Mouse (Mus musculus): Measurements from ENCODE around the gene Baz1b. TPM values are rescaled to one million over a fixed set of nuclear protein-coding genes. Genes with fewer than 3 reads are reported as not detected.
"Not testable (repeated sequence)": the region's sequence is repeated elsewhere in the genome, so short reads cannot be mapped to it uniquely, and the experiment has no call there.

Gene Baz1b
- total and polyA plus RNA-seq, 3 experiments: 67.9 to 232 (median 187) TPM

GRCm38 (mm10) chr5:135216871-135217270 is 29.8 kb downstream of the Baz1b start:
- ATAC-seq (ENCODE audit: extremely low read depth, insufficient number of reproducible peaks, low FRiP score, poor library complexity, severe bottlenecking) (no peak), DNase-seq (ENCODE audit: low spot score) (no peak)
- peaks cover 98% of the 10 kb centered on the region for H3K36me3 ChIP-seq (replicated peaks)
- TF ChIP-seq GATA1 (IDR thresholded peaks at IDR 0.05; ENCODE audit: borderline replicate concordance, low read length): no peak
- no peak for TF ChIP-seq TAL1 (conservative IDR thresholded peaks at IDR 0.05; ENCODE audit: low read depth, low read length)
- no peak for TF ChIP-seq POLR2AphosphoS5 (IDR thresholded peaks at IDR 0.05; ENCODE audit: insufficient replicate concordance, low read depth, low read length)
- H3K9me3 ChIP-seq (replicated peaks): no peaks in the 10 kb centered on the region
- no peak overlapping the region for H3K4me3 ChIP-seq (ENCODE audit: low read depth, low read length)
- peaks cover 7% of the 10 kb centered on the region for H3K4me1 ChIP-seq (ENCODE audit: insufficient read depth, low read depth, low read length)
- H3K27me3 ChIP-seq (ENCODE audit: insufficient read depth, low read length): no peaks in the 10 kb centered on the region

GRCm38 (mm10) chr5:135220941-135221340 is 33.9 kb downstream of the Baz1b start:
- ATAC-seq (ENCODE audit: extremely low read depth, insufficient number of reproducible peaks, low FRiP score, poor library complexity, severe bottlenecking) (no peak), DNase-seq (ENCODE audit: low spot score) (no peak)
- Histone ChIP-seq H3K27me3 (ENCODE audit: insufficient read depth, low read length) (no peaks in the 10 kb centered on the region), H3K4me1 (ENCODE audit: insufficient read depth, low read depth, low read length) (peaks cover 9% of the 10 kb centered on the region; the same call in 1 of the 2 replicates), H3K36me3 (replicated peaks) (peaks cover 94% of the 10 kb centered on the region), H3K9me3 (replicated peaks) (no peaks in the 10 kb centered on the region), H3K4me3 (ENCODE audit: low read depth, low read length) (no peak overlapping the region)
- no peak for TF ChIP-seq POLR2AphosphoS5 (IDR thresholded peaks at IDR 0.05; ENCODE audit: insufficient replicate concordance, low read depth, low read length)
- no peak for TF ChIP-seq GATA2 (IDR thresholded peaks at IDR 0.05; ENCODE audit: borderline replicate concordance, low read depth, low read length)
- TF ChIP-seq CTCF (IDR thresholded peaks at IDR 0.05; ENCODE audit: low read depth, low read length): no peak

- ATAC-seq (ENCODE audit: extremely low read depth, insufficient number of reproducible peaks, low FRiP score, poor library complexity, severe bottlenecking): no peak
Observed at GRCm38 (mm10) chr5:135222066-135222465, 35.0 kb downstream of the Baz1b start.

GRCm38 (mm10) chr5:135224169-135224568 is 37.1 kb downstream of the Baz1b start:
- Histone ChIP-seq H3K9me3 (replicated peaks) (no peaks in the 10 kb centered on the region), H3K4me3 (ENCODE audit: low read depth, low read length) (no peak overlapping the region), H3K27me3 (ENCODE audit: insufficient read depth, low read length) (no peaks in the 10 kb centered on the region), H3K4me1 (ENCODE audit: insufficient read depth, low read depth, low read length) (peaks cover 5% of the 10 kb centered on the region; the same call in 1 of the 2 replicates), H3K36me3 (replicated peaks) (peaks cover 90% of the 10 kb centered on the region)
- TF ChIP-seq TAL1 (conservative IDR thresholded peaks at IDR 0.05; ENCODE audit: low read depth, low read length): no peak
- no peak for TF ChIP-seq GATA2 (IDR thresholded peaks at IDR 0.05; ENCODE audit: borderline replicate concordance, low read depth, low read length)
- TF ChIP-seq GATA1 (IDR thresholded peaks at IDR 0.05; ENCODE audit: borderline replicate concordance, low read length): no peak
- no peak for TF ChIP-seq POLR2AphosphoS5 (IDR thresholded peaks at IDR 0.05; ENCODE audit: insufficient replicate concordance, low read depth, low read length)
- TF ChIP-seq CTCF (IDR thresholded peaks at IDR 0.05; ENCODE audit: low read depth, low read length): no peak
- no peak for ATAC-seq (ENCODE audit: extremely low read depth, insufficient number of reproducible peaks, low FRiP score, poor library complexity, severe bottlenecking)
- DNase-seq (ENCODE audit: low spot score): no peak

More at GRCm38 (mm10) chr5:135222066-135222465, 35.0 kb downstream of the Baz1b start:
- TF ChIP-seq CTCF (IDR thresholded peaks at IDR 0.05; ENCODE audit: low read depth, low read length): no peak
- no peak for TF ChIP-seq TAL1 (conservative IDR thresholded peaks at IDR 0.05; ENCODE audit: low read depth, low read length)
- no peak for TF ChIP-seq GATA1 (IDR thresholded peaks at IDR 0.05; ENCODE audit: borderline replicate concordance, low read length)
- H3K36me3 ChIP-seq (replicated peaks): peaks cover 91% of the 10 kb centered on the region
- H3K9me3 ChIP-seq (replicated peaks): no peaks in the 10 kb centered on the region
- no peak for DNase-seq (ENCODE audit: low spot score)
- peaks cover 9% of the 10 kb centered on the region; the same call in 1 of the 2 replicates for H3K4me1 ChIP-seq (ENCODE audit: insufficient read depth, low read depth, low read length)
- no peak overlapping the region for H3K4me3 ChIP-seq (ENCODE audit: low read depth, low read length)
- H3K27me3 ChIP-seq (ENCODE audit: insufficient read depth, low read length): no peaks in the 10 kb centered on the region

- H3K4me1 ChIP-seq (ENCODE audit: insufficient read depth, low read depth, low read length); H3K4me3 ChIP-seq (ENCODE audit: low read depth, low read length); H3K27me3 ChIP-seq (ENCODE audit: insufficient read depth, low read length); ATAC-seq (ENCODE audit: extremely low read depth, insufficient number of reproducible peaks, low FRiP score, poor library complexity, severe bottlenecking); DNase-seq (ENCODE audit: low spot score); H3K9me3 ChIP-seq (replicated peaks): not testable (repeated sequence)
- H3K36me3 ChIP-seq (replicated peaks): peaks cover 90% of the 10 kb centered on the region
Observed at GRCm38 (mm10) chr5:135225879-135226278, 38.8 kb downstream of the Baz1b start.

GRCm38 (mm10) chr5:135230186-135230585 is 43.1 kb downstream of the Baz1b start:
- no peak for TF ChIP-seq GATA2 (IDR thresholded peaks at IDR 0.05; ENCODE audit: borderline replicate concordance, low read depth, low read length)
- no peak for TF ChIP-seq POLR2AphosphoS5 (IDR thresholded peaks at IDR 0.05; ENCODE audit: insufficient replicate concordance, low read depth, low read length)
- TF ChIP-seq GATA1 (IDR thresholded peaks at IDR 0.05; ENCODE audit: borderline replicate concordance, low read length): no peak
- TF ChIP-seq CTCF (IDR thresholded peaks at IDR 0.05; ENCODE audit: low read depth, low read length): no peak
- TF ChIP-seq TAL1 (conservative IDR thresholded peaks at IDR 0.05; ENCODE audit: low read depth, low read length): no peak
- ATAC-seq (ENCODE audit: extremely low read depth, insufficient number of reproducible peaks, low FRiP score, poor library complexity, severe bottlenecking): no peak
- Histone ChIP-seq H3K36me3 (replicated peaks) (peaks cover 92% of the 10 kb centered on the region), H3K27me3 (ENCODE audit: insufficient read depth, low read length) (no peaks in the 10 kb centered on the region), H3K4me1 (ENCODE audit: insufficient read depth, low read depth, low read length) (no peaks in the 10 kb centered on the region; the same call in 1 of the 2 replicates), H3K4me3 (ENCODE audit: low read depth, low read length) (no peak overlapping the region), H3K9me3 (replicated peaks) (no peaks in the 10 kb centered on the region)
- DNase-seq (ENCODE audit: low spot score): no peak

- TF ChIP-seq GATA1 (IDR thresholded peaks at IDR 0.05; ENCODE audit: borderline replicate concordance, low read length) (no peak), GATA2 (IDR thresholded peaks at IDR 0.05; ENCODE audit: borderline replicate concordance, low read depth, low read length) (no peak), TAL1 (conservative IDR thresholded peaks at IDR 0.05; ENCODE audit: low read depth, low read length) (no peak), POLR2AphosphoS5 (IDR thresholded peaks at IDR 0.05; ENCODE audit: insufficient replicate concordance, low read depth, low read length) (no peak), CTCF (IDR thresholded peaks at IDR 0.05; ENCODE audit: low read depth, low read length) (no peak)
- ATAC-seq (ENCODE audit: extremely low read depth, insufficient number of reproducible peaks, low FRiP score, poor library complexity, severe bottlenecking) (no peak), DNase-seq (ENCODE audit: low spot score) (no peak)
- peaks cover 98% of the 10 kb centered on the region for H3K36me3 ChIP-seq (replicated peaks)
- no peak overlapping the region for H3K4me3 ChIP-seq (ENCODE audit: low read depth, low read length)
- H3K27me3 ChIP-seq (ENCODE audit: insufficient read depth, low read length): no peaks in the 10 kb centered on the region
- peaks cover 6% of the 10 kb centered on the region for H3K4me1 ChIP-seq (ENCODE audit: insufficient read depth, low read depth, low read length)
- H3K9me3 ChIP-seq (replicated peaks): no peaks in the 10 kb centered on the region
Observed at GRCm38 (mm10) chr5:135233166-135233920, 46.3 kb downstream of the Baz1b start.
